Mouse (Mus musculus) olfactory bulb, adult 2 months (tissue): Measurements from ENCODE around the gene Fam186a.

ENCODE experiments used
- CTCF ChIP-seq: fragments of 200-500 bp; IDR thresholded peaks from 2 replicates; pipeline ENCODE4 v1.5.1; 2012; ENCODE audit warnings: low read depth, mild to moderate bottlenecking, low read length, moderate library complexity; ENCODE audit not compliant: insufficient read depth
- POLR2A ChIP-seq: fragments of 200-500 bp; IDR thresholded peaks from 2 replicates; pipeline ENCODE4 v1.6.1; 2012; ENCODE audit warnings: mild to moderate bottlenecking, low read depth, low read length, moderate library complexity; ENCODE audit not compliant: insufficient read depth

GRCm38 (mm10) chr15:99891355-99891754, 75.5 kb downstream of the Fam186a start:
- TF ChIP-seq POLR2A (no peak), CTCF (no peak)
